Mouse (Mus musculus): Measurements from ENCODE around the gene Pcif1.

DNA sequence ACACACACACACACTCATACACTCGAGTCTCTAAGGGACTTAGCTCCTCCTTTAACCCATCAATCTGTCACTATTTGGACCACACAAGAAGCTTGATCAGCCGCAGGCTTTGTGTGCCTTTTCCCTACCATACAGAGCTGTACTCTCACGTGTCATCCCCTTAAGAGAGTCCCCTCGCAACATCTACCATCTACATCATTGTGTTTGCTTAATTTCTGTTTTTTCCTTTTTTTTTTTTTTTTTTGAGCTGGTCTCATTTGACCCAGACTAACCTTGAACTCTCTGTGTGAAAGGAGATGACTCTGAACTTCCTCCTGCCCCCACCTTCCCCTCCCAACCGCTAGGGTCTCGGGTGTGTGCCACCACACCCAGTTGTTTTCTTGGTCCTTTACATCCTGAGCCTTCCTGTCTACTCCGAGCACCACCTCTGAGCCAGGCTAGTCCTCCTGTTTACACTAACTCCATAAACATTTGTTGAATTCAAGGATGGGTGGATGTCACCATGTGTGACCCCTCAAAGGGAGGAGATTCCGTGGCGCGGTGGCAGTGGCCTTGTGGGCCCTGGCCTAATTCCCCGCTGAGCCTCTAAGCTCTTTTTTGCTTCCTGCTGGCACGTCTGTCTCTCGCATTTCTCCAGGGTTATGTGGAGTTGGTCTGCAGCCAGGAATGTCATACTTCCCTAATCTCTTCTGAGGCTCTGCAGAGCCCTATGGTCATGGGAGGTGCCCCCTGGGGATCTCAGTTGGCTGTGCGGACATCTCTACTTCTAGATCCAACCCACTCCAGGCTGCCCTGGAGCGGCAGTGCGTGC is 12.2 kb upstream of the Pcif1 start:
- no peak for TF ChIP-seq CTCF (IDR thresholded peaks at IDR 0.05; ENCODE audit: borderline replicate concordance, control insufficient read depth, extremely low read depth, insufficient read depth, low read length, poor library complexity)
- no peak for TF ChIP-seq POLR2A (IDR thresholded peaks at IDR 0.05; ENCODE audit: control insufficient read depth, extremely low read depth, insufficient read depth, low read length, poor library complexity)
